Mouse (Mus musculus): Measurements from ENCODE around the gene Akirin1.

GRCm38 (mm10) chr4:123758306-123758705, 8.2 kb upstream of the Akirin1 start:
- TF ChIP-seq CTCF (IDR thresholded peaks at IDR 0.05; ENCODE audit: insufficient read depth, low read length) (peak; percentile 37; the same call in 1 of the 2 replicates), POLR2A (IDR thresholded peaks at IDR 0.05; ENCODE audit: borderline replicate concordance, extremely low read depth, low read depth, low read length) (no peak)

Measured in lung, adult 2 months (tissue).